Mouse (Mus musculus) spleen, postnatal 36 days (tissue): ENCODE measurements around the gene Shisa8.

Source experiments
- DNase-seq, 2 experiments: peaks; one replicate each; pipeline ENCODE4 v3.0.0; 2022; ENCODE audit warnings: low spot score in 2 of 2, mixed read lengths in 1 of 2

Shisa8 gene

GRCm38 (mm10) chr15:82204680-82205371 is 7.8 kb downstream of the Shisa8 start:
- DNase-seq = no peak

- DNase-seq = no peak
These were observed 8.8 kb downstream of the Shisa8 start for GRCm38 (mm10) chr15:82203611-82204351.

- no peak for DNase-seq
These were observed 9.5 kb downstream of the Shisa8 start for GRCm38 (mm10) chr15:82203090-82203489.

DNA sequence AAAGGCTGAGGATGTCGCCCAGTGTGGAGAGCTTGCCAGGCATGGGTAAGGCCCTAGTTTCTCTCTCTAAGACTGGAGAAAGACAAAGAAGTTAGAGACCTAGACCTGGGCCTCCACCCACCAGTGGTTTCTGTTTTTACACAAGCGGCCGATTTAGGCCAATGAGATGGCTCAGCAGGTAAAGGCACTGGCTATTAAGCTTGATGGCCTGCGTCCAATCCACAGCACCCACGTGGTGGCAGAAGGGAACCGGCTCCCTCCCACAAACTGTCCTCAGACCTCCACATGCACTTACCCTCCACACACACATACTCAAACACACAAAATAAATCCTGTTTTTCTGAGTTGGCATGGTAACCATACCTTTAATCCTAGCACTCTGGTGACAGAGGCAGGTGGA is 10.5 kb downstream of the Shisa8 start:
- DNase-seq = no peak

GRCm38 (mm10) chr15:82199546-82199945 is 13.1 kb downstream of the Shisa8 start:
- no peak for DNase-seq

GRCm38 (mm10) chr15:82198342-82198741 is 14.3 kb downstream of the Shisa8 start:
- no peak for DNase-seq

GRCm38 (mm10) chr15:82197937-82198336 is 14.7 kb downstream of the Shisa8 start:
- DNase-seq = no peak

- DNase-seq = no peak
These were observed 15.3 kb downstream of the Shisa8 start for GRCm38 (mm10) chr15:82197246-82197750.

DNA sequence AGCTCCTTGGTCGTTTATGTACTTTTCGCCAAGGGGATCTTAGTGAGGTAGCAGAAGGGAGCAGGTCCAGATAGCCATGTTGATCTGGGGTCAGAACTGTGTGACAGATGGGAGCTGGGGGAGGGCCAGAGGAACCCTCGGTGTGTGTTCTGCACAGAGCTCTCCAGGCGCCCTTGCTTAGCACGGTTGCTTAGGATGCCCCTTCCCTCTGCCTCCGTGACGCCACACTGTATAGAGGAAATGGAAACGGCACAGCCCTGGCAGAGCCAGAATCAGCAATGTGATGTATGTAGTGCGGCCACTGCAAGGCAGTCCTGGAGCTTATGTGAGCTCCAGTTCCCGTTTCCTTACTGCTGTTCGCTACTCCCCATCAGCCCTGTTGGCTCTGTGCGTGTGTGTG is 16.3 kb downstream of the Shisa8 start:
- no peak for DNase-seq

- DNase-seq = no peak
These were observed 20.0 kb downstream of the Shisa8 start for GRCm38 (mm10) chr15:82192617-82193016.

DNA sequence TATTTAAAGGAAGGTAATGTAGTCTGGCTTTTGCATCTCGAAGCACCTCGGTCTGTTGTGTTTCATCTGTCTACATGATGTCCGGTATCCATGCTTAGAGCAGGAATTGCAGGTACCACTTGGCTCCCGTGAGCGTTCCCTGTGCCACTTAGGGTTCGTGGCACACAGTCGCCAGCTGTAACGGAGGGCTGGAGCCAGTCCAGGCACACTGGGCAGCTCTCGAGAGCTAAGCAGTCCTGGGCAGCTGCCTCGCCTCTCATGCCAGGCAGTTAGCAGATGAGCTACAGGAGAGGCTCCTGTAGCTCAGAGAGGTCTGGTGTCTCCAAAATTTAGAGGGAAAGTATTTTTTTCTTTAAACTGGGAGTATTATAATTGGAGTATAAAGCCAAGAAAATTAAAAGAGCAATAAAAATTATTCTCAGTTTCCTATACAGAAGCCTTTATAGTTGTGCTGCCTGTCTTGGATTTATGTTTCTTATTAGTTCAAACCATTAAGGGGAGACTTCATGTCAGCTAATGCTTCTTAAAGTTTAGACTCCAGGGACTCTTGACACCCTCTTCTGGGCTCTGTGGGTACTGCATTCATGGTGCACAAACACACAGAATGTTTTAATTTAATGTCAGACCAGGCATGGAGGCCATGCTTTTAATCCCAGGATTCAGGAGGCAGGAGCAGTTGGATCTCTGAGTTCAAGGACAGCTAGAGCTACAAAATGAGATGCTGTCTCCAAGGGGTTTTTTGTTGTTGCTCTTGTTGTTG is 24.0 kb downstream of the Shisa8 start:
- peak; percentile 40 to 59 for DNase-seq

GRCm38 (mm10) chr15:82187924-82188323 is 24.7 kb downstream of the Shisa8 start:
- no peak for DNase-seq

DNA sequence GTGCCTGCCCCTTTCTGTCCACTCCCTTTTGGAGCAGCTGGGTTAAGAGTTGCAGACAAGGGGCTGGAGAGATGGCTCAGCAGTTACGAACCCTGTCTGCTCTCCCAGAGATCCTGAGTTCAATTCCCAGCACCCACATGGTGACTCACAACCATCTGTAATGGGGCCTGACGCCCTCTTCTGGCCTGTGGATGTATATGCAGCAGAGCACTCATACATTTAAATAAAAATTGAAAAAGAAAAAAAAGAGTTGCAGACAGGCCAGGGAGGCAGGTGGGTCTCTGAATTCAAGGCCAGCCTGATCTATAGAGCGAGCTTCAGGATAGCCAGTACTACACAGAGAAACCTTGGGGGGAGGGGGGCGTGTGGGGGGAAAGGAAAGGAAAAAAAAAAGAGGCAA is 25.2 kb downstream of the Shisa8 start:
- DNase-seq = no peak

- DNase-seq = peak; percentile 69 to 74
These were observed 25.7 kb downstream of the Shisa8 start for GRCm38 (mm10) chr15:82186931-82187330.

GRCm38 (mm10) chr15:82186131-82186530 is 26.5 kb downstream of the Shisa8 start:
- DNase-seq = peak in 1 of 2 experiments; percentile 43

DNA sequence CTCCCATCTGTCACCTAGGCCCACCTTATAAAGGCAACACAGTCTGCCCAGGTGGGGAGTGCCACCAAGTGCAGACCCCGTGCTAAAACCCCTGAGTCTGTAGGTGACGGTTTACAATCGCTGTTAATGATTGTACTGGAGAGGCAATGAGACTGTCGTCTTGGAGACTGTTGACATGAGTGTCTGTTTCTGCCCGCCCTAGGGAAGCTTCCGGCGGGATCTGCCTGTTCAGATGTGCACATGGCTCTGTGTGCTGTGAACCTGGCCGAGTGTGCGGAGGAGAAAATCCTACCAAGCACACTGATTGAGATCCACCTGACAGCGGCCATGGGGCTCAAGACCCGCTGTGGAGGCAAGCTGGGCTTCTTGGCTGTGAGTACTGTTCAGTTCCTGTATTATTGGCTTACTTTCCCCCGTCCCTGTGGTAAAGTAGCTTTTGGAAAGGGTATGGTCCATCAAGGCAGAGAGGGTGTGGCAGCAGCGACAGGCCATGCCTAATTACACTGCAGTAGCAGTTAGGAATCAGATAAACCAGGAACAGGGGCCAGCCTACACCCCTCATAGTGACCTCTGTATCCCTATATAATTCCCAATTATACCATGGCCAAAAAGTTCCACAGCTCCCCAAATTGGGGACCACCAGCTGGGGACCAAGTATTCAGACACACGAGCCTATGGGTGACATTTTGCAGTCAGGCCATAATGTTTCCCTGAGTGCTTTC is 27.4 kb downstream of the Shisa8 start:
- no peak for DNase-seq

- DNase-seq = no peak
These were observed 28.0 kb downstream of the Shisa8 start for GRCm38 (mm10) chr15:82184656-82185055.

GRCm38 (mm10) chr15:82184183-82184582 is 28.4 kb downstream of the Shisa8 start:
- DNase-seq = peak; percentile 36 to 59

- no peak for DNase-seq
These were observed 29.0 kb downstream of the Shisa8 start for GRCm38 (mm10) chr15:82183596-82183995.

DNA sequence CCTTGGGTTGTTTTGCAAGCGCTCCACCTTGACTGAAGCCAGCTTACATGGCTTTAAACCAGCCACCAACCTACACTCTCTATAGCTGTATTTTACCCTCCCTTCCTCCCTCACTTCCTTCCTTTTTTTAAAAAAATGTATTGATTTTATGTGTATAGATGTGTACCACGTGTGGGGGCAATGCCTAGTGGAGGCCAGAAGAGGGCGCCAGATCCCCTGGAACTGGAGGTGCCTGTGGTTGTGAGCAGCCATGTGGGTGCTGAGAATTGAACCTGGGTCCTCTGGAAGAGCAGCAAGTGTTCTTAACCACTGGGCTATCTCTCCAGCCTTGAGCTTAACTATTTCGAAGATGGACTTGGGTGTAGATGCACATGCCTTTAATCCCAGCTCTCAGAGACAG is 30.3 kb downstream of the Shisa8 start:
- no peak for DNase-seq

DNA sequence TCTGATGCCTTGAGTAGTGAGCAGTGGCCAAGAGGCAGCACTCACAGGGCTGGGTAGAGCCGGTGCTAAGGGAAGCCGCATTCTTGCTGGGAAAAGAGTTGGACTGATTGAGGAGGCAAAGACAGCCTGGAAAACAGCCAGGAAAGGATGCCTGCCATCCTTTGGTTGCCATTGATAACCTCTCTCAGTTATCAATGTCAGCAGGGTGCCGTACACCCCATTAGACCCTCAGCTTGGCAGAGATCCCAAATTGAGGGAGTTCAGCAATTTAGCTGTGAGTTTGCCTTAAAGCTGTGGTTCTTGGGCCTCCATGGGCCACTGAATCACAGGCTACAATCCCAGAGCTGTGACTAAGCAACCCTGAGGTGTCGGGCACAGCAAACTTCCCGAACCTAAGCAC is 31.5 kb downstream of the Shisa8 start:
- no peak for DNase-seq
